Mouse (Mus musculus) spleen, adult 12 weeks (tissue): ENCODE measurements around the gene Ets1.

ENCODE experiments used
- DNase-seq: peaks from one replicate; pipeline ENCODE4 v3.0.0; 2022; ENCODE audit warnings: low spot score

Gene Ets1

DNA sequence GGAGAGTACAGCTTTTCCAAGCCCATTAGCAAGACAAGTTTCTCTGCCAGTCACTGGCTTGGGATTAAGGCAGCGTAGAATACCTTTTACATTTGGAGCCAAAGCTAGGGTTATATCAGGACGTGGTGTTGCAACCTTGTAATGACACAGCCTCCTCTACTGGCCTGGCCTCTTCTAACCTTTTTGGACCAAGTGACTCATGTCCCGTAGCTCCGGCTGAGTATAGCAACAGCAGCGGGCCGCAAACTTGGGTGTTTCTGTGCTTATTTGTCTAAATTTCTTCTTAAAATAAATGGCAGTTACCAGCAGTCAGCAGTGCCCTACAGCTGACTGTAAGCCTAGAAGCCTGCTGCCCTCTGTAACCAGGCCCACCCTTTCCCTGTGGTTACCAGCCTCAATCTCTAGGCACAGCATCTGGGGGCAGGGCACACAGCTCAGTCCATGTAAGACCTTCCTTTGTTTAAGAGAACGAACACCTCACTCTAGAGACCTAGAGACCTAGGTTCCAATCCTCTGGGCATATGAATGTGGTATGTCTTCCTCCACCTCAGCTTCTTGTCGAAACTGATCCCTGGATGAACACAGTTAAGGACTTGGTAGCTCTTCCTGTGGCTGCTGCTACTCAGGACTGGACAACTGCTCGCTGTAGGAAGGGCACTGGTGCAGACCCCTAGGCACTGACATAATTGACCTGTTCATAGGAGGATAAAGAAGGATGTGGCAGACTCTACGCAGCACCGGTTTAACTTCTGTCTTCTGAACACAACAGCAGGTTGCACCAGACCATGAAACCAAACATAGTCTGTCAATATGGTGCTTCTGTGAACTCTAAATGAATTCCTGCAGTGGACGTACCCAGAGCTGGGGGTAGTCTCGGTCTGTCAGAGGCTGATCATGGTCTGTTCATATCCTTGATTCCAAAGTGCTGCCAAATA, 94.9 kb downstream of the Ets1 start:
- DNase-seq, result no peak

GRCm38 (mm10) chr9:32731787-32732186, 95.8 kb downstream of the Ets1 start:
- DNase-seq, result no peak

- DNase-seq, result no peak
These were observed 99.0 kb downstream of the Ets1 start for GRCm38 (mm10) chr9:32735071-32735470.

- no peak for DNase-seq
These were observed 100.0 kb downstream of the Ets1 start for GRCm38 (mm10) chr9:32736051-32736450.

- DNase-seq, result no peak
These were observed 104.0 kb downstream of the Ets1 start for GRCm38 (mm10) chr9:32739988-32740387.

GRCm38 (mm10) chr9:32740751-32741387, 104.8 kb downstream of the Ets1 start:
- no peak for DNase-seq

DNA sequence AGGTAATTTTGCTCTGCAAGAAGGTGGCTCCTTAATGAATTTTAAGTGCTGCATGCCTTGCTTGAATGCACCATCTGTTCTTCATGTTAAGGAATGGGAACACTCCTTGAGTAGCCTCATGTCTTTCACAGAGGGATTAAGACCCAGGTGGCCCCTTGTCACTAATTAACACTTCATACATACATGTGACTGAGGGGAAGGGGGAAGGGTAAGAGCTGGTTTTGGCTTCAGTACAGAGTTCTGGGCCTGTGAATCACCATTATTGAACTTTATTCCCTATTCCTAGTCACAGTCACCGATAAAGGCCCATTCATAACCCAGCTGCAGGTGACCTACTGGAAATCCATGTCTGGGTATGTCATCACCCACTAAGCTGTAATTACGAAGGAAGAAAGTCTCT, 105.7 kb downstream of the Ets1 start:
- DNase-seq, result no peak

GRCm38 (mm10) chr9:32743157-32743556, 107.1 kb downstream of the Ets1 start:
- DNase-seq, result no peak

DNA sequence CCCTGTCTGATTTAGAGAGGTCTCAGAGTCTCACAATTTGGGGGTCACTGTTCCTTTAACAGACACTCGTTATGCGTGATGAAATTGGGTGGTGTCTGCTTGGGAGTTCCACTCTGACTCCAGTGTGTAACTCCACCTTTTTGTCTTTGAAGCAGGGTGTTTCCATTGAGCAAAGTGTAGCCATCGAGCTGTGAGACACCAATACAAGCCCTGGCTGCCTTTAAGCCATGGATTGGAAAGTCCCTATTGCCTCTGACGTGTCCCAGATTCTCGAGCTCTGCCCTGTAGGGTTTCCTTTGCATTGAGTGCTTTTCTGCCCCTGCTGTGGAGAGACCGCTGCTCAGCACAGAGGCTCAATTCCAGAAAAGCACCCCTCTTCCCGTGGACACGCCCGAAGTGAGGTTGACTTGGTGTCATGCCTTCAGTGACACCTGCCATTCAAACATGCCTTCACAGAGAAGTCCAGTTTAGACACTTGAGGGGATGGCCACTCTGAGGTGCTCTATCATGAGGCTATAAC, 107.7 kb downstream of the Ets1 start:
- DNase-seq, result no peak

DNA sequence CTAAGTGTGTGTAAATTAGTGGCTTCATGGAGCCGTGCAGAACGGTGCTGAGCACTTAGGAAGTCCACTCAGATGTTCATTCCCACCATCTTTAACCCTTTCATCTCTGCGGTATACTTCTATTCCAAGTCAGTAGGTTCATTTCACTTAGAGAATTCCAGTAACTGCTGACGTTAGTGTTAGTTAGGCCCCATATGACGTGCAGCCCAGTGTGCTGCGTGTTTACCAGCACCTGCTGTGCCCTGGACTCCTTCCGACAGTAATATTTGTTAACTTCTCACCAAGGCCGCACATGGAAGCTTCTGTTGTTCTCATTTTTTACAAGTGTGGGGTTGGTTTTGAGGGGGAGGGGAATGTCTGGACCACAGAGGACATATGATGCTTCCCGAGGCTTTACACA, 108.3 kb downstream of the Ets1 start:
- DNase-seq, result no peak

GRCm38 (mm10) chr9:32745079-32745763, 109.2 kb downstream of the Ets1 start:
- no peak for DNase-seq

DNA sequence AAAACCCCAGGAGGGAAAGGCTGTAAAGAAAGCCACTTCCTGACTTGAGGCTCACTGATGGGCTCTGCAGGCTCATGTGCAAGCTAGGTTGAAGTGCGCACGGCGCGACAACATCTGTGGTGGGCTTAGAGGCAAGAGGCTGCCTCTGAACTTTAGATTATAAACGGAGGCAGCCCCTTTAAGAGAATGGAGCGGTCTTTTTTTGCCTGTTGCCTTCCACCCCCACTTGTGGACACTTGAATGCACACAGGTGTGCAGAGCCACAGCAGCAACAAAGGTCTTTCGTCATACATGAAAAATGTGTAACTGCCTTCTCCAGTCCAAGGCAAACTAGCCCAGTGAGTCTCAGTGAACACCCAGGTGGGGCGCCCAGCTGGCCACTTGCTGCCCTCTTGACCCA, 110.0 kb downstream of the Ets1 start:
- no peak for DNase-seq

DNA sequence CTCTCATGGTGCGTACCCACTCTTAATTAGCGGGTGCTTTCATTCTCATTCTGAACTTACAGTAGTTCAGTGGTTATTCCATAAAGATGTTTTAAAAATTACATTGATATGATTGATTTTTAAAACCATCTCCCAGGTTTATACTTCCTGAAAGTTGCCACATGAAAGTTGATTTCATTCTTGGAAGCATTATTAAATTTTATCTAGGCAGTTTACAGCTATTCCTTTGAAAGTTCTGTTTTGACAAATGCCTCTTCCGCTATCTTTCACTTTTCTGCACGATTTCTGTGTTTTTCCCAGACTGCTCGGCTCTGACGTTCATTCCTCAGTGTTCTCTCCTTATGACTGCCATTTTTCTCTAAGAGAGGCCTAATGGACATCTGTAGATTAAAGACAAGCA, 110.6 kb downstream of the Ets1 start:
- DNase-seq, result no peak

DNA sequence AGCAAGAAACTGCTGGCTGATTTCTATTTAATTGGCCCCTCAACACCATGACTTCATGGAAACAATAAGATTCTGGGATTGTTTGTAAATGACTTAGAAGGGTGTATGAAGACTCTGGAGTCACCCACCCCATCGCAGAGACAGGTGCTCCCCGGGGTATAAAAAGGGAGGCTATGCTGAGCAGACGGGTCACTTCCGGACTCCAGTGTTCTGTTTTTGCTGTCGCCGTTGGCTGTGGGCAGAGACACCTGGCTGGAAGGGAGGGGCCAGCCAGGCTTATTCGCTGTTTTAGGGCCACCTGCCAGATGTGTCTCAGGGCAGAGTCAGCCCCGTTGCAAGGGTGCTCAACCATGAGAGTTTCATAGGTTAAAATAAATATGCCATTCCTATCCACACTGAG, 111.6 kb downstream of the Ets1 start:
- no peak for DNase-seq

DNA sequence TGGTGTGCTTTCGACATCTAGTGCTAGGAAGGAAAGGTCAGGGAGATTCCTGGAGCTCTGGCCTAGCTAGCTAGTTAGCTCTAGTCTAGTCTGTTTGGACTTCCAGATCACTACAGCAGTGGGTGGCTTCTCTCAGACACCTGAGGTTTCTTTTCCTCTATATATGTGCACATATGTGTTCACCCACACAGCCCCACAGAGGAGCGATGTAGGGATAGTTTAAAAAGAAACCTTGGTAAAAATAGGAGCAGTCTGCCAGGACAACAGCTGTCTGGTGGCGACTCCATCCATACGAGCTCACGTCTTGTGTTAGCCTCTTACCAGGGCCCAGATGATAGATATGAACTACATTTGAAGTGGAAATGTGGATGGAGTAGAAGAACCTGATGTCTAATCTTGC, 112.5 kb downstream of the Ets1 start:
- no peak for DNase-seq

DNA sequence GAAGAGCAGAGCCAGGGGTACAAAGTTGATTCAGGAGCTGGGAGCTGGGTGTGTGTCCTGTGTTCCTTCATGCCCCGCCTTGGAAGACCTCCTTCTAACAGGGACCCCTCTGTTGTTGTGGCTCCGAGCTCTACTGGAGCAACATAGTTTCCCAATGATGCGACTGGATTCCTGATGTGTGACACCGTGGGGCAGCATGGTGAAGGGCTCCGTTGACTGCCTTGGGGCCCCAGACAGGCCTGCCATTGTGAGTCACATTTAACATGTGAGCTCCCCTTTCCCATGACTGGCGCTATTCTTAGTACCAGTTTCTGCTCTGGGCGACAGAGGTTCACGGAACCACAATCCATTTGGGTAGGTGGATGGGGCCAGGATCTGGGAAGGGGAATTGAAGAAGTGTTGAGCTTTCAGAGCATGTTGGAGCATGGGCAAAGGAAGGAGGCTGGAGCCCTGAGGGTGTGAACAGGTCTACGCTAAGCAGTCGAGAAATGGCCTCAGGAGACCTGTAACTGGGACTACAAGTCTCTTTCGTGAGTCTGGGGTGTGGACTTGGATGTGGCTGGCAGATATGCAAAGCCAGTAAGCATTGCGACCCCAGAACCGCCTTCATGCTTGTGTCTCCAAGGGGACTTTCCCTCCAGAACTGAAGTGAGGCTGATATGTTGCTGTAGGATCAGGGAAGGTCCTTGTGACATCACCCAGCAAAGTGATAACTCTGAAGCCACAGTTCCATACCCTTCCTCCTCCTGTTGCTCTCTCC, 113.9 kb downstream of the Ets1 start:
- no peak for DNase-seq

DNA sequence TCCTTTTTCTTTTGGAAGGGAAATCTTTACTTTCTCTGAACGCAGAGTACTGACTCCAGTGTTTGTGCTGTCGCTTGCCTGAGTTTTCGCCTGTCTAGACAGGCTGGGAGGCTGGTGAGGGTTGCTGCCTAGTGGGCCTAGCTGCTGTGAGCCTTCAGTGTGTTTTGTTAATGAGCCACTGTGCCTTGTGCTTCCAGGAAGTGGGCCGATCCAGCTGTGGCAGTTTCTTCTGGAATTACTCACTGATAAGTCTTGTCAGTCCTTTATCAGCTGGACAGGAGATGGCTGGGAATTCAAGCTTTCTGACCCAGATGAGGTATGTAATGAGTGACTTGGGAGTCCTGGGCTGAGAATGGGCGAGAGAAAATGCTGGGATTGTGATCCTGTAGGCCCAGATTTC, 116.6 kb downstream of the Ets1 start:
- no peak for DNase-seq

- DNase-seq, result no peak
These were observed 118.3 kb downstream of the Ets1 start for GRCm38 (mm10) chr9:32754311-32754710.

DNA sequence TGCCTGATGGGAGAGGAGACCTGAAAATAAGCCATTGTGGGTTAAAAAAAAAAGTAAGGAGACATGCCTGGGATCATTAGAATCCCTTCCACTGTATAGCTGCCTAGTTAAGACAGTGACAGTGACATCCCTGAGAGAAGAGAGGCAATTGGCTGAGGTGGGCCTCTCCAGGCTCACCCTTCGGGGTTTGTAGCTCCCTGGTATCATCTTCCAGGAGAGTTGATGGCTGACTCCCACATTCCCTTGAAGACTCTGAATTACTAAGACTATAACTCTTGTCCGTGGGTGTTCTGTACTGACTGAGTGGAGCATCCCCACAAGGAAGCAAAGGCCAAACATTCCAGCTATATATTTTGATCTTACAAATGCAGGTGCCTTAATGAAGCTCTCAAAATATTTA, 120.0 kb downstream of the Ets1 start:
- DNase-seq, result no peak

GRCm38 (mm10) chr9:32758280-32758905, 122.4 kb downstream of the Ets1 start:
- no peak for DNase-seq

DNA sequence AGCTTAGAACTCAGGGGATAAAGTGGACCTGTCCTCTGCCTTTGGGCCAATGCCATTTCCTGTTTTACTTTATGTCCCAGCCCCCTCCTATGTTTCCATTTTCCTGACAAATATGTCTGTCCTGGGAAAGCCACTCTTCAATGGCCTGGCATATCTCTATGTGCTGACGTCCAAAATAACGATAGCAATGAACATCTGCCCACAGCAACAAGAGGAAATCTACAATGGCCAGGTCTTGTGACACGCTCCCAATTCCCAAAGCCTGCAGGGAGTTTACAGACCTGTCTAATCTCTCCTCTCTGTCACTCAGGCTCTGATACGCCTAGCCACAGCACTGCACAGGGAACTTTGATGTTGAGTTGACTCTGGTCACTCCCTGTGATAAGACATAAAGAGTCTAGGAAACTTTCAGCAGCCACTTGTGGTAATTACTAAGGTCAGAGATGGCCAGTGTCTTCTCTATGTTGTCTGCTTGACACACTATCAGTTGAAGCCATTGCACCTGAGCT, 124.7 kb downstream of the Ets1 start:
- DNase-seq, result no peak
